ENCODE assay signal across 9 mouse cellular contexts in genomic region chr5:119672348-119672983, GRCm38 (mm10). TPM values are rescaled to one million over a fixed set of nuclear protein-coding genes. Genes with fewer than 3 reads are reported as not detected.
DNase-seq lines count a peak whose midpoint lies in the region; ATAC-seq and TF ChIP-seq lines count a peak whose summit lies in the region.
"Had no signal": no experiment of that assay in that cellular context is flagged by ENCODE, and none has a peak within 500 bp of the region (broad histone marks: within the 10 kb centered on the region; RNA-seq: fewer than 3 reads in every experiment).

No protein-coding gene starts in this region.

- DNase-seq in kidney, postnatal 4 days: peak; percentile 16 to 45
- DNase-seq in kidney, postnatal 36 days: no peak
- no peak for DNase-seq in embryonic facial prominence, embryonic 11.5 days (ENCODE audit: low spot score)
- DNase-seq in hindbrain, postnatal 0 days (ENCODE audit: low spot score): no peak
- DNase-seq in gastrocnemius, postnatal 10 days: no peak
- DNase-seq in cerebellum, postnatal 25 days: no peak
- DNase-seq in cerebellum, postnatal 4 days (ENCODE audit: low spot score in 2 of 2): no peak

- H3K27ac ChIP-seq in embryonic facial prominence, embryonic 11.5 days (replicated peaks; ENCODE audit: low read depth, low read length): peak overlapping the region; percentile 96
- H3K27ac ChIP-seq in hindbrain, postnatal 0 days: no peak overlapping the region

- WGBS in embryonic facial prominence, embryonic 11.5 days: under 1% methylated on average over 19 of the region's 19 CpGs
- WGBS in hindbrain, postnatal 0 days: 2% methylated on average over 19 of the region's 19 CpGs

- H3K4me3 ChIP-seq in embryonic facial prominence, embryonic 11.5 days (ENCODE audit: low read depth, low read length): peak overlapping the region; percentile 62
- peak overlapping the region; percentile 31 for H3K4me3 ChIP-seq in hindbrain, postnatal 0 days (ENCODE audit: low read length)
- H3K4me3 ChIP-seq in myocyte: peak overlapping the region; percentile 66

- H3K9ac ChIP-seq in embryonic facial prominence, embryonic 11.5 days (replicated peaks; ENCODE audit: low read length): peak overlapping the region; percentile 92
- H3K9ac ChIP-seq in hindbrain, postnatal 0 days (replicated peaks; ENCODE audit: low read length): no peak overlapping the region

- peak overlapping the region; percentile 67 for H3ac ChIP-seq in myocyte (ENCODE audit: control insufficient read depth, insufficient read length)

- H3K36me3 ChIP-seq in embryonic facial prominence, embryonic 11.5 days (replicated peaks; ENCODE audit: control insufficient read depth, insufficient read depth, low read depth, low read length): no peaks in the 10 kb centered on the region
- no peaks in the 10 kb centered on the region for H3K36me3 ChIP-seq in hindbrain, postnatal 0 days (ENCODE audit: insufficient read depth, low read length)
- H3K36me3 ChIP-seq in myocyte (ENCODE audit: control insufficient read depth, insufficient read depth): peaks cover 5% of the 10 kb centered on the region

- H3K79me2 ChIP-seq in myocyte (ENCODE audit: control insufficient read depth, insufficient read depth): peaks cover 30% of the 10 kb centered on the region

- H3K4me2 ChIP-seq in embryonic facial prominence, embryonic 11.5 days (ENCODE audit: low read depth, low read length): peak overlapping the region; percentile 75
- H3K4me2 ChIP-seq in hindbrain, postnatal 0 days (ENCODE audit: low read depth, low read length): no peak overlapping the region
- peak overlapping the region; percentile 88 for H3K4me2 ChIP-seq in myocyte (ENCODE audit: low read depth)

- ATAC-seq in embryonic facial prominence, embryonic 11.5 days (replicated peaks; ENCODE audit: insufficient number of reproducible peaks, low FRiP score, low TSS enrichment, low read depth): no peak
- no peak for ATAC-seq in hindbrain, postnatal 0 days
- ATAC-seq: activated CD4-positive, CD25-positive, alpha-beta regulatory T cell, adult 4 months had no signal

- TF ChIP-seq POLR2A in myocyte (IDR thresholded peaks at IDR 0.05; ENCODE audit: insufficient read length, low read depth): no peak

- H3K9me3 ChIP-seq in embryonic facial prominence, embryonic 11.5 days (replicated peaks; ENCODE audit: control insufficient read depth, low read length): no peaks in the 10 kb centered on the region
- no peaks in the 10 kb centered on the region for H3K9me3 ChIP-seq in hindbrain, postnatal 0 days (ENCODE audit: low read length)

- TF ChIP-seq CTCF in hindbrain, postnatal 0 days (IDR thresholded peaks at IDR 0.05; ENCODE audit: low read depth): no peak

- H3K27me3 ChIP-seq in embryonic facial prominence, embryonic 11.5 days (ENCODE audit: control insufficient read depth, insufficient read depth, low read length): peaks cover 16% of the 10 kb centered on the region
- H3K27me3 ChIP-seq in hindbrain, postnatal 0 days (ENCODE audit: insufficient read depth, low read length): peaks cover 88% of the 10 kb centered on the region
- no peaks in the 10 kb centered on the region for H3K27me3 ChIP-seq in myocyte (ENCODE audit: control insufficient read depth, insufficient read depth, insufficient read length)

- H3K4me1 ChIP-seq in embryonic facial prominence, embryonic 11.5 days (ENCODE audit: control insufficient read depth, insufficient read depth, low read length): peaks cover 6% of the 10 kb centered on the region
- H3K4me1 ChIP-seq in hindbrain, postnatal 0 days (ENCODE audit: insufficient read depth, low read length): no peaks in the 10 kb centered on the region

TF ChIP-seq in myocyte, 11 proteins besides CTCF, POLR2A, EP300 and RAD21:
- no peak for TF ChIP-seq CEBPB (IDR thresholded peaks at IDR 0.05; ENCODE audit: insufficient read depth, poor library complexity, severe bottlenecking)
- TF ChIP-seq E2F4 (IDR thresholded peaks at IDR 0.05; ENCODE audit: insufficient read depth): no peak
- TF ChIP-seq SRF (IDR thresholded peaks at IDR 0.05; ENCODE audit: control insufficient read depth, insufficient read length, low read depth): no peak
- no peak for TF ChIP-seq TCF12 (IDR thresholded peaks at IDR 0.05; ENCODE audit: insufficient read depth, poor library complexity, severe bottlenecking)
- no peak for TF ChIP-seq USF1 (IDR thresholded peaks at IDR 0.05; ENCODE audit: low read depth)
- TF ChIP-seq MAX (IDR thresholded peaks at IDR 0.05; ENCODE audit: low read depth): no peak
- TF ChIP-seq TCF3 (IDR thresholded peaks at IDR 0.05; ENCODE audit: insufficient read length, low read depth): no peak
- TF ChIP-seq MYOD1 (IDR thresholded peaks at IDR 0.05; ENCODE audit: control insufficient read depth in 1 of 3, insufficient read length in 2 of 3, low read depth in 2 of 3): no peak
- TF ChIP-seq POLR2AphosphoS2 (IDR thresholded peaks at IDR 0.05; ENCODE audit: insufficient read length, low read depth): no peak
- no peak for TF ChIP-seq MYOG (IDR thresholded peaks at IDR 0.05; ENCODE audit: control insufficient read depth in 1 of 3, insufficient read depth in 1 of 3, insufficient read length in 2 of 3, low read depth in 2 of 3)
- TF ChIP-seq REST (IDR thresholded peaks at IDR 0.05; ENCODE audit: insufficient read depth, insufficient read length): no peak

RNA-seq across cellular contexts. Expression of gene Tbx3, which starts 2.0 kb away (rescaled TPM):
- polyA plus RNA-seq in embryonic facial prominence, embryonic 11.5 days (2014; fragmentation: Nextera tagmentation; extraction: Ambion mirVana): 36.9 and 39.8 TPM in 2 replicates
- total RNA-seq in hindbrain, postnatal 0 days (2014; rRNA removed): 1.3 and 6.7 TPM in 2 replicates
- polyA plus RNA-seq in hindbrain, postnatal 0 days (2015; fragmentation: Nextera tagmentation; extraction: Ambion mirVana): 2.4 and 2.9 TPM in 2 replicates
- 3.1 TPM for polyA plus RNA-seq in myocyte (2012; fragmentation: generic; extraction: Trizol)
- 1 to 10 TPM; 7.0 to 9.7 TPM for total RNA-seq in gastrocnemius, postnatal 10 days (2021)
- polyA plus RNA-seq: activated CD4-positive, CD25-positive, alpha-beta regulatory T cell, adult 4 months had no signal

Comparison
In these comparisons a context has a peak if more than half of its experiments do, and no peak if none do; other contexts are left out.
1. DNase-seq: peak in kidney, postnatal 4 days (2 of 2); none in kidney, postnatal 36 days (0 of 2), embryonic facial prominence, embryonic 11.5 days (single experiment), hindbrain, postnatal 0 days (single experiment), gastrocnemius, postnatal 10 days (single experiment), cerebellum, postnatal 25 days (0 of 2) and cerebellum, postnatal 4 days (0 of 2).
2. Peak in every context shown above with its lines, with median percentiles within 50 percentile points of each other: H3K4me3 ChIP-seq.